Mouse (Mus musculus): Measurements from ENCODE around the gene Fndc3a. TPM values are rescaled to one million over a fixed set of nuclear protein-coding genes. Genes with fewer than 3 reads are reported as not detected.

Fndc3a gene
- 53.4 and 55.2 TPM in 2 replicates for polyA plus RNA-seq (2015; fragmentation: Nextera tagmentation; extraction: Ambion mirVana)

DNA sequence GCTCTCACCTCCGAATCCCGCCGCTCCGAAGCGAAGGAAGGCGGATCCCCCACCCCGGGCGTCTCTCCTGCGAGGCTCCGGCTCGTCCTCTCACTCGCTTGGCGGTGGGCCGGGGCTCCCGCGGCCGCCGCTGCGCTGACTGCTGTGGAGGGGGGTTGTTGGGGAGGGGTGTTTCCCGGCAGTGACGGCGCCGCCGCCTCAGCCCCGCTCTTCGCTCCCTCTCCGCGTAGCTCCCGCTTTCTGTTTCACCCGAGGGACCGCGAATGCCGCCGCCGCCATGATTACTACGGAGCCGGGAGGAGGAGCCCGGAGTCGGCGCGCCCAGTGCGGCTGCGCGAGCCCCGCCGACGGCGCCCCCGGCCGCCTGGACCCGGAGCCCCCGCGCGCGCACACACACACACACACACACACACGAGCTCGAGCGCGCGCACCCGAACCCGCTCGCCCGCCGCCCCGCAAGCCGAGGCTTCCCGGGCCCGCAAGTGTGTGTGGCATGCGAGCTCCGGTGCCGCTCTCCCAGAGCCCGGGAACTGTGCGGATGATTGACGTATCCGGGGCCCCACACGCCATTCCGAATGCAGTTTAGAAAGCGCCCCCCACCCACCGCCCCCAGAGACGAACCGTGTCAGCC lies at the start of gene Fndc3a:
TSS of gene Fndc3a (minus strand) at position 294 of the 631 bp plus-strand sequence.
- H3K27ac ChIP-seq = peak within 1 kb of the TSS; percentile 95
- peak; percentile 95 for ATAC-seq (ENCODE audit: low FRiP score)
- peak within 1 kb of the TSS; percentile 83 for H3K4me3 ChIP-seq
- peaks cover 6% of the 10 kb centered on the region for H3K27me3 ChIP-seq
- peak within 1 kb of the TSS; percentile 93 for H3K9ac ChIP-seq
- peaks cover 13% of the 10 kb centered on the region; the same call in 1 of the 2 replicates for H3K4me1 ChIP-seq (replicated peaks)
- no peaks in the 10 kb centered on the region for H3K36me3 ChIP-seq
- under 1% methylated on average over 51 of the region's 82 CpGs for WGBS
- H3K9me3 ChIP-seq = no peaks in the 10 kb centered on the region
- H3K4me2 ChIP-seq = peak within 1 kb of the TSS; percentile 74

DNA sequence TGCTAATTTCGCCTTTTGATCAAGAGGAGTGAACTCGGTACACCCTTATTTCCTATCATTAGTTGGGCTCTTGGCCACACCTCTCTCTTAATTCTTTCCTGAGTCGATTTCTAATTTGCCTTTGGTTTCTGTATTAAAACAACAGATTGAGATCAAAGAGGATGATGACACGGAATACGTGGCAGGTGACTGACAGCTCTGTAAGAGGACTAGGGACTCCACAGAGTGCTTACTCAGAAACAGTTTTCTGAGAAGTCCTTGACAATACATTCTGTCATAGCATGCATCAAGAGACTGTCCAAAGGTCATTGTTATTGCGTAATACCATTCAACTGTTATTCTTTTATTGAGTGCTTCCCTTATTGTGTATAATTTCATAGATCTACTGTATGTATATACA lies 43.1 kb upstream of the Fndc3a start:
- Histone ChIP-seq H3K27me3 (no peaks in the 10 kb centered on the region), H3K4me3 (no peak overlapping the region), H3K4me1 (replicated peaks) (no peaks in the 10 kb centered on the region), H3K27ac (no peak overlapping the region), H3K4me2 (no peak overlapping the region), H3K9ac (no peak overlapping the region), H3K9me3 (no peaks in the 10 kb centered on the region), H3K36me3 (no peaks in the 10 kb centered on the region)
- 87% methylated on average over 6 of the region's 6 CpGs for WGBS
- no peak for ATAC-seq (ENCODE audit: low FRiP score)

DNA sequence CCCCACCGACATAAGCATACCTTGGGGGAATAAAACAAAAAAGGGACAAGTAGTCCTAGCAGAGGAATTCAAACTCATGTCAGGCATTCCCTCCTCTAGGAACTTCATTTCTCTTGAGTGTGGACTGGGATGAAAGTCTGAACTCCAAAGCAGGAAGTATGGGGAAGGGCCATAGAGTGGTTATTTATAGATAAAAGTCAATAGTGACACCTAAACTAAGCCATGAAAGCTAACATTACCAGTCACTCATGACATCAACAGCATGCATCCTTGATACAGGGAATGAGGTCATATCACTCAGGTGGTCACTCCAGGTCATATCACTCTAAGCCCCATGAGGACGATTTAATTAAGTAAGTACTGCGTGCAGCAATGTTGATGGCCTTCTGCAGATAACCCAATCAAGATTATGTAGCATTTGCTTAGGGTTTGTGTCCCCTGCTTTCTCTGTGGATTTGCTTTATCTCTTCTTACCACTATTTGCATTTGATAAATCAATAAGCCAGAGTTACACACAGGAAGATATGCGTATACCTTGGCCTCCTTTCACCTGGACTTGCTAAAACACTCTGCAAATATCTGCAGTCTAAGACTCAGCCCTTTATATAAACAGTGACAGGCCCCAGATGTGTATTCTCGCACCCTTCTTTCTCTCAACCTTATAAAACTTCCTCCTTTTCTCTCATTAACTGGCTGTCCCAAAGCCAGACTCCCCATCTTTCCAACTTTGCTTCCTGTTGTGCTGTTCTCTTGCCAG lies 40.8 kb upstream of the Fndc3a start:
- Histone ChIP-seq H3K4me2 (no peak overlapping the region), H3K4me3 (no peak overlapping the region), H3K27me3 (no peaks in the 10 kb centered on the region), H3K4me1 (replicated peaks) (no peaks in the 10 kb centered on the region), H3K9me3 (no peaks in the 10 kb centered on the region), H3K36me3 (no peaks in the 10 kb centered on the region), H3K9ac (no peak overlapping the region), H3K27ac (no peak overlapping the region)
- 93% methylated on average over 5 of the region's 5 CpGs for WGBS
- no peak for ATAC-seq (ENCODE audit: low FRiP score)

DNA sequence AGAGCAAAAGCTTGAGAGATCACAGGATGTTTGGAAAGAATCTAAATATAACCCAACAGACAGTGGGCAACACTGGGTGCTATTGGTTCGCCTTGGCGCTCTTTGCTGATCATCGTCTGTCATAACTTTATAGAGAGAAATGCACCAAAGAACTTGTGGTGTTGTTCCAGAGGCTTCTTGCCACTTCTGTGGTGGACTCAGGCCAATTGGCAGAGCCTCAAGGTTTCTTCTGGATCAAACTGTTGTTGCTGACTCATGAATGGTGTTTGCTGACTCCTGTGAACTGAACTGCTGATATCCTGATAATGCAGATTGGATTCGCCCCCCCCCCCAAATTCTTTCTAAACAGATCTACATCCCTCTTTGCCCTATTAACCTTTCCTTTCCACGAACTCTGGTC lies 38.5 kb upstream of the Fndc3a start:
- no peak overlapping the region for H3K9ac ChIP-seq
- H3K27ac ChIP-seq = no peak overlapping the region
- no peak overlapping the region for H3K4me3 ChIP-seq
- no peaks in the 10 kb centered on the region for H3K4me1 ChIP-seq (replicated peaks)
- no peak for ATAC-seq (ENCODE audit: low FRiP score)
- H3K27me3 ChIP-seq = no peaks in the 10 kb centered on the region
- 94% methylated on average over 5 of the region's 5 CpGs for WGBS
- H3K9me3 ChIP-seq = no peaks in the 10 kb centered on the region
- no peaks in the 10 kb centered on the region for H3K36me3 ChIP-seq
- H3K4me2 ChIP-seq = no peak overlapping the region

DNA sequence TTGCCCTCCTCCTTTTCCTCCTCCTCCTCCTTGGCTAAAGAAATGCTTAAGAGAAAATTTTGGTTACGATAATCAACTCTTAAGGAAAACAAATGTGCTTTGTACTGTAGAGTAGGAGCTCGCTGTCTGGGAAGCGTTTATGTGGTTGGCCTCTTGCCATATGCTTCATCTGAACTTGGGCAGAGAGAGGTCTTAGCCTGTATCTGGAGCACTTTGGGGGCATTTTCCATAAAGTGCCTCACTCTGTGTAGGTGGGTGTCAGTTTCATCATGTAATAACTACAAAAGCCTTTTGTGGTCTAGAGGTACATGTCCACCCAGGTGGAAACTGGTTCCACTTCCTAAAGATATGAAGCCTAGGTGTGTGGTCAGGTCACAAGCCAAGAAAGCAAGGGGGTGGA lies 31.9 kb upstream of the Fndc3a start:
- H3K27me3 ChIP-seq = no peaks in the 10 kb centered on the region
- no peak overlapping the region for H3K9ac ChIP-seq
- WGBS = 81% methylated on average over 3 of the region's 3 CpGs
- no peaks in the 10 kb centered on the region for H3K36me3 ChIP-seq
- H3K4me1 ChIP-seq (replicated peaks) = no peaks in the 10 kb centered on the region
- H3K4me2 ChIP-seq = no peak overlapping the region
- ATAC-seq (ENCODE audit: low FRiP score) = no peak
- H3K4me3 ChIP-seq = no peak overlapping the region
- H3K9me3 ChIP-seq = no peaks in the 10 kb centered on the region
- no peak overlapping the region for H3K27ac ChIP-seq

DNA sequence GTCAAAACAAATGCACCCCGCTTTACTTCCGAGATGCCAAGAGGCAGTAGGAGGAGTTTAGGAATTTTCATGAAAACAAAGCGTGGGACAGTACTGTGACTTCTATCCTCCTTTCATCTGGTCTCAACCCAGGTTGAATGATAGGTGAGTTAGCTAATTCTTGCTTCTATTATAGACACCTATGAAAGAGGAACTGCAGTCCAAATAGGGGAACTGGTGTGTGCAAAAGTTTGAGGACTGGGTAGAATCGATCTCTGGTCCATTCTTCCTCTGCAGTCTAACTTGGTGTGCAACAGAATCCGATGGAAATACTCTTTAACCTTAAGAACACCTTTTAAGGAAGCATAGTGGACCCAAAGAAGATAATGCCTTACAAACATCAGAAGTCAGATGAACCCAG lies 30.5 kb upstream of the Fndc3a start:
- Histone ChIP-seq H3K36me3 (no peaks in the 10 kb centered on the region), H3K9ac (no peak overlapping the region), H3K4me1 (replicated peaks) (no peaks in the 10 kb centered on the region), H3K27ac (no peak overlapping the region), H3K4me3 (no peak overlapping the region), H3K27me3 (no peaks in the 10 kb centered on the region), H3K4me2 (no peak overlapping the region), H3K9me3 (no peaks in the 10 kb centered on the region)
- ATAC-seq (ENCODE audit: low FRiP score) = no peak
- 86% methylated on average over 5 of the region's 5 CpGs for WGBS

DNA sequence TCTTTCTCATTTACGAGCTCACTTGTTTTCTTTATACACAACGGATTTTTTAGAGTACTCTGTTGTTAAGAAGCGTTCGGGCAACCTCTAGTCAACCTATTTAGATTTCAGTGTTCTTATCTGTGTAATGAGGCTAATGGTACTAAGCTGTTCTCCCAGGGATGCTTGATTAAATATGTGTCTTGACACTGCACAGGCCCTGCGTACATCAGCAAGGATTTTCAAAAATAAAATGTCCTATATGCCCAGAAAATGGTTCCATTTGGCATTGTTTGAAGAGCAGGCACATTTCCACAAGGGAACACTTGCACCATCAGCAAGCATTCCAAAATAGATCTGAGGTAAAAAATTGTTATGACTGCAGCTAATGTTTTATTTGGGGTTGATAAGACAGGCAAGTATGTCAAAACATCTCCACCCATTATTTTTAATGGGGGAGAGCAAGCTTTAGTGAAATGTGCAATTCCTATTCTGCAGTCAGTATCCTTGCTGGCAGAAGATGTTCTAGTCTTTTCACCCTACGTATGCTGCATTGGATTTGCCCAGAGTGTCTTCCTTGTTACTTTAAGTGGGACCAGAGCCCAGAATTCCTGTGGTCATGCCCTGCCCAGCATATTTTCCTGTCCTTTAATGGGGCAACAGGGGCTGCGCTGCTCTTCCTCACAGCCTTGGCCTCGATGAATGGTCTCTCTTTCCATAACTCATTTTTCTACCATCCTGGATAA lies 29.8 kb upstream of the Fndc3a start:
- Histone ChIP-seq H3K9me3 (no peaks in the 10 kb centered on the region), H3K4me3 (no peak overlapping the region), H3K27me3 (no peaks in the 10 kb centered on the region), H3K36me3 (no peaks in the 10 kb centered on the region), H3K4me1 (replicated peaks) (no peaks in the 10 kb centered on the region), H3K27ac (no peak overlapping the region), H3K4me2 (no peak overlapping the region), H3K9ac (no peak overlapping the region)
- ATAC-seq (ENCODE audit: low FRiP score) = no peak
- 76% methylated on average over 8 of the region's 8 CpGs for whole genome bisulfite sequencing

DNA sequence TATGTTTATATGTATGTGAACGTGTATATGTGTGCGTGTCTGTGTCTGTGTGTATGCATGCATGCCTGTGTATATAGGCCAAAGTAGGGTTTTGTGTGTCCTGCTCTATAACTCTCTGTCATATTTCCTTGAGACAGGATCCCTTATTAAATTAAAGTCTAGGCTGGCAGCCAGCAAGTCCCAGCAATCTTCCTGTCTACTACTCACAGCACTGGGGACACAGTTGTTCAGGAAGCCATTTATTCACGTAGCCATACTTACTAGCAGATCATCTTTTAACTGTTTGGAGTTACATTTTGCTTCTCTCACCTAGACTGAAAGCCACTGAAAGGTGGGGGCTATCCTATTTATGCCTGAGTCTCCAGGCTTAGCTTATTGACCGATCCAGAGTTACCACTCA lies 29.0 kb upstream of the Fndc3a start:
- Histone ChIP-seq H3K27me3 (no peaks in the 10 kb centered on the region), H3K9me3 (no peaks in the 10 kb centered on the region), H3K9ac (no peak overlapping the region), H3K36me3 (no peaks in the 10 kb centered on the region), H3K4me3 (no peak overlapping the region), H3K4me1 (replicated peaks) (no peaks in the 10 kb centered on the region), H3K27ac (no peak overlapping the region), H3K4me2 (no peak overlapping the region)
- ATAC-seq (ENCODE audit: low FRiP score) = no peak
- WGBS = 88% methylated on average over 4 of the region's 4 CpGs

DNA sequence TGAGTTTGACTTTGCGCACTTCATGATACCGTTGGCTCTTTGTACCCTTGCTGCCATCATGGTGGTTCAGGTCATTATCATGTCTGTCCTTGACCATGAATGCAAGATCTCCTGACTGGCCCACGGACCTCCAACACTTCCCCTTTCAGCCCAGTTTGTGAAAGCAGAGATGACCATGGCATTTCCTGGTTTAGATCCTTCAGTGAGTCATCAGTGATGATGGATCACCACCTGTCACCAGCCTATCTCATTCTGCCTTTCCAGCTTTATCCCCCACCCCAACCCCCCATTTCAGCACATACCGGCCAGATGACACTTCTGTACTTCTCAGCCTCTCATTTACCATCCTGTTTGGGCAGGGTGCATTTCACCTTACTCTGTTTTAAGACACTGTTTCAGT lies 28.4 kb upstream of the Fndc3a start:
- H3K27me3 ChIP-seq = no peaks in the 10 kb centered on the region

DNA sequence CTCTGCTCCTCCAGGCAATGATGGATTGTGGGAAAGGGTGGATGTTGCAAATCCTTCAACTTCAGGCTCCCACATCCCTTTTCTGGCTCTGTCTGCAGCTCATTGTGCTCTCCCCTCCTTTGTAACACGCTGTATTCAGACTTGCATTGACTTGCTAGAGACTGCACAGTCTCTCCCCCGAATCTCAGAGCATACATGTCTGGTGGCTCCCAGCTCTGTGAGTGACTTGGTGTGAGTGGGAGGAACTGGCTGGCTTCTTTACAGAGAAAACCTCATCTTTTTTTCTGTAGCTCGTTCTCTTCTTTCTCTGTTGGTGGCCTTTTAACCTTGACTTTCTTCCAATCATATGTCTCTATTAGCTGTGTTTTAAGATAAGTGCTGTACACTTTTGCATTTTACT lies 16.1 kb upstream of the Fndc3a start:
- Histone ChIP-seq H3K27me3 (no peaks in the 10 kb centered on the region), H3K27ac (no peak overlapping the region), H3K4me3 (no peak overlapping the region), H3K4me2 (no peak overlapping the region), H3K36me3 (no peaks in the 10 kb centered on the region), H3K4me1 (replicated peaks) (no peaks in the 10 kb centered on the region), H3K9ac (no peak overlapping the region), H3K9me3 (no peaks in the 10 kb centered on the region)
- WGBS = 44% methylated on average over 3 of the region's 3 CpGs
- ATAC-seq (ENCODE audit: low FRiP score) = no peak

More for the DNA sequence above, 28.4 kb upstream of the Fndc3a start:
- Histone ChIP-seq H3K4me1 (replicated peaks) (no peaks in the 10 kb centered on the region), H3K4me2 (no peak overlapping the region), H3K4me3 (no peak overlapping the region), H3K9me3 (no peaks in the 10 kb centered on the region), H3K9ac (no peak overlapping the region), H3K36me3 (no peaks in the 10 kb centered on the region), H3K27ac (no peak overlapping the region)
- WGBS = 84% methylated on average over 4 of the region's 4 CpGs
- no peak for ATAC-seq (ENCODE audit: low FRiP score)

DNA sequence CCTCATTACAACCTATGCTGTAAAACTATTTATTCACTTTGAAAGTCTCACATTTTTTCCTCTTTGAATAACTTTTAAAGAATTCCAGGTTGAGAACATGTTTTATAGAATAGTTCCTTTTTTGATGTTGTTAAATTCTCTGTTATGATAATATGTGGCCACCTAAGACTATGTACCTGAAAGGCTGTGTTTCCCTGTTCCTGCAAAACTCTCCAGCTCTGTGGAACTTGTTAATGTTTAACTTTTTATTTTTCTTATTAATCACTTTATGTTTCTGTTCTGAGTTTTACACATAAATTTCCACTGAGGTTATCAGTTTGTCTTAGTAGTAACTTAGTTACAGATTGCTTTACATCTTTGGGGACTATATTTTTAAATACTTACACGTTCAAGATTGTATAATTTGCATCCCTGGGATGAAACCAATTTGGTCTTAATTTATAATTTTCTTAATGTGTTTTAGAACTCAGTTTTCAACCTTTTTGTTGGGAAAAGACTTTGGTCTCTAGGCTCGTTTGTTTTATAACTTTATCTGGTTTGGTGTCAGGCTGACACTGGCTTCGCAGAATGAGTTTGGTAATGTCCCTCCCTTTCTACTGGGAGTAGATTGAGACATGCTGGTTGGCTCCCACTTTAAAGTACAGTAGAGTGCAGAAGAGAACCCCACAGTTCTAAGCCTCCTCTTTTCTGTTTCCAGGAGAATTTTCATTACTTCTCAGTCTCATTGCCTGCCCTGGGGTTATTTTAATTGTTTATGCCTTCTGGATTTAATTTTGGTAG lies 12.7 kb upstream of the Fndc3a start:
- H3K27me3 ChIP-seq = no peaks in the 10 kb centered on the region
- H3K4me3 ChIP-seq = no peak overlapping the region
- H3K4me1 ChIP-seq (replicated peaks) = no peaks in the 10 kb centered on the region
- no peak overlapping the region for H3K27ac ChIP-seq
- H3K36me3 ChIP-seq = no peaks in the 10 kb centered on the region
- no peak overlapping the region for H3K9ac ChIP-seq
- H3K9me3 ChIP-seq = no peaks in the 10 kb centered on the region
- no peak for ATAC-seq (ENCODE audit: low FRiP score)
- no peak overlapping the region for H3K4me2 ChIP-seq
- 86% methylated on average over 3 of the region's 3 CpGs for WGBS

DNA sequence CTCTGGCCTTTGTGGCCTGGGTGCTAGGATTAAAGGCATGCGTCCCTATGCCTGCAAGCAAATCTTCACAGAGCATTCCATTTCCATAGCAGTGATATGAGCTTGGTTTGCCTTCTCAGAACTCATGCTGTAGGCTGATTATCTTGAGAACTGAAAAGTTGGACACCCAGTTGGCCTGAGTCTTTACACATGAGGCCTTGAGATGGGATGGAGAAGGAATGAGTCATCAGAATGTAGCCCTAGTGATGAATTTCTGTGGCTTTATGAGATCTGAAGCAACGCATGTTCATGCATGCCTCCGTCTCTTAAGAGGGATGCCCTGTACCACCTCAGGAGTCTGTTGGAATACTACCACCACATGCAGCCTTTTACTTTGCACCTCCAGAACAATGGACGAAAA lies 6.4 kb upstream of the Fndc3a start:
- no peak overlapping the region for H3K27ac ChIP-seq
- no peak overlapping the region for H3K4me2 ChIP-seq
- H3K27me3 ChIP-seq = peaks cover 6% of the 10 kb centered on the region
- H3K9ac ChIP-seq = no peak overlapping the region
- no peak overlapping the region for H3K4me3 ChIP-seq
- no peaks in the 10 kb centered on the region for H3K36me3 ChIP-seq
- no peaks in the 10 kb centered on the region for H3K9me3 ChIP-seq
- no peak for ATAC-seq (ENCODE audit: low FRiP score)
- H3K4me1 ChIP-seq (replicated peaks) = no peaks in the 10 kb centered on the region
- 89% methylated on average over 4 of the region's 4 CpGs for WGBS

Data from hindbrain, embryonic 13.5 days (tissue).